ENCODE assay signal across 23 mouse cellular contexts in the genomic region with DNA sequence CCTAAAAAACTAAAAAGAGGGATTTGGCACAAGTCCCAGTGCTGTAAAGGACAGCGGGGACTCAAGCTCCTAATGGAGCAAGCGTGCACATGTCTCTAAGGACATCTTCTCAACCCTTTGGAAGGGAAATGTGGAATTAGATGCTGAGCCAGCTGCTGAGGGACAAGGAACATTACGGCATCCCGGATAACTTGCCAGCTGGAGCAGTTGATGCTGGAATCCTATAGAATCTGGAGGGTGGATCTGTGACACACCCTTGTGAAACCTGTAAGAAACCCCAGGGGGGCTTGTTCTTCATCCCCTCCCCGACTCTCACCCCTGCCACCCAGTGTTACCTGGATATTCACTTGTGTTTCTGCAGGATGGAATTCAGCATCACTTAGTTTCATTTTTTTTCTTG. TPM values are rescaled to one million over a fixed set of nuclear protein-coding genes. Genes with fewer than 3 reads are reported as not detected.
DNase-seq lines count a peak whose midpoint lies in the region; ATAC-seq and TF ChIP-seq lines count a peak whose summit lies in the region.
"Had no signal": no experiment of that assay in that cellular context is flagged by ENCODE, and none has a peak within 500 bp of the region (broad histone marks: within the 10 kb centered on the region; RNA-seq: fewer than 3 reads in every experiment).

No protein-coding gene starts in this region.

- TF ChIP-seq EP300 in heart, adult 2 months (IDR thresholded peaks at IDR 0.05; ENCODE audit: insufficient read depth, low read depth, low read length): no peak

- H3K79me2 ChIP-seq in heart, adult 2 months (replicated peaks; ENCODE audit: control insufficient read depth, insufficient read depth, low read length): no peaks in the 10 kb centered on the region

- no peak overlapping the region for H3K27ac ChIP-seq in embryonic facial prominence, embryonic 13.5 days
- no peak overlapping the region for H3K27ac ChIP-seq in embryonic facial prominence, embryonic 10.5 days (replicated peaks)
- H3K27ac ChIP-seq in heart, adult 2 months: no peak overlapping the region
- no peak overlapping the region for H3K27ac ChIP-seq in heart, embryonic 10.5 days
- H3K27ac ChIP-seq: embryonic facial prominence, embryonic 15.5 days; hindbrain, postnatal 0 days; limb, embryonic 13.5 days; liver, embryonic 14.5 days; midbrain, embryonic 13.5 days had no signal

- intact Hi-C loops in heart, adult 2 months (cut with DNase I): no loop called here
- intact Hi-C loops in gastrocnemius, postnatal 36 days (cut with DNase I): no loop called here

- H3K27me3 ChIP-seq in embryonic facial prominence, embryonic 13.5 days: no peaks in the 10 kb centered on the region
- peaks cover 22% of the 10 kb centered on the region for H3K27me3 ChIP-seq in embryonic facial prominence, embryonic 10.5 days (replicated peaks; ENCODE audit: low read depth, poor library complexity, severe bottlenecking)
- H3K27me3 ChIP-seq in heart, adult 2 months (ENCODE audit: control insufficient read depth, insufficient read depth, low read length): no peaks in the 10 kb centered on the region
- peaks cover 8% of the 10 kb centered on the region for H3K27me3 ChIP-seq in heart, embryonic 10.5 days (ENCODE audit: insufficient read depth, poor library complexity, severe bottlenecking)
- H3K27me3 ChIP-seq: embryonic facial prominence, embryonic 15.5 days; limb, embryonic 13.5 days had no signal

- DNase-seq in embryonic facial prominence, embryonic 10.5 days (ENCODE audit: low spot score): no peak
- DNase-seq in heart, adult 2 months: peak; percentile 20 to 22
- DNase-seq in heart, embryonic 10.5 days (ENCODE audit: low spot score): no peak
- DNase-seq in brain, adult 2 months (ENCODE audit: low read depth, low spot score): peak; percentile 15
- DNase-seq in gastrocnemius, postnatal 36 days: peak; percentile 11 to 23
- no peak for DNase-seq in adrenal gland, adult 2 months
- DNase-seq in layer of hippocampus, adult 8-10 months (ENCODE audit: low spot score in 2 of 2): no peak
- DNase-seq: adrenal gland, postnatal 36 days; cerebellum, adult 18-20 months; cerebellum, postnatal 25 days; kidney, adult 9 months; kidney, postnatal 14 days; lung, embryonic 14.5 days; lung, postnatal 36 days had no signal

- H3K36me3 ChIP-seq in embryonic facial prominence, embryonic 13.5 days: 0 out of 2 replicates have a peak, but pooled peaks cover 8% of the 10 kb centered on the region
- no peaks in the 10 kb centered on the region for H3K36me3 ChIP-seq in embryonic facial prominence, embryonic 10.5 days (replicated peaks)
- H3K36me3 ChIP-seq in heart, adult 2 months (ENCODE audit: control insufficient read depth, insufficient read depth, low read length): no peaks in the 10 kb centered on the region
- H3K36me3 ChIP-seq in heart, embryonic 10.5 days: no peaks in the 10 kb centered on the region
- H3K36me3 ChIP-seq: embryonic facial prominence, embryonic 15.5 days; limb, embryonic 13.5 days; midbrain, embryonic 13.5 days had no signal

- H3K9me3 ChIP-seq in embryonic facial prominence, embryonic 13.5 days: no peaks in the 10 kb centered on the region
- H3K9me3 ChIP-seq in embryonic facial prominence, embryonic 10.5 days: no peaks in the 10 kb centered on the region
- no peaks in the 10 kb centered on the region for H3K9me3 ChIP-seq in heart, embryonic 10.5 days
- H3K9me3 ChIP-seq: embryonic facial prominence, embryonic 15.5 days; limb, embryonic 13.5 days; midbrain, embryonic 13.5 days had no signal

- WGBS in embryonic facial prominence, embryonic 13.5 days: 64% methylated on average over 5 of the region's 5 CpGs
- 87% methylated on average over 5 of the region's 5 CpGs for WGBS in embryonic facial prominence, embryonic 10.5 days
- 67% methylated on average over 5 of the region's 5 CpGs for WGBS in heart, adult 2 months
- WGBS in heart, embryonic 10.5 days: 79% methylated on average over 5 of the region's 5 CpGs

- no peak for ATAC-seq in embryonic facial prominence, embryonic 13.5 days (ENCODE audit: insufficient number of reproducible peaks, insufficient read depth, low FRiP score, low TSS enrichment, low read depth)
- ATAC-seq: forebrain, embryonic 14.5 days; hindbrain, postnatal 0 days; intestine, embryonic 16.5 days; midbrain, embryonic 13.5 days had no signal

- no peak overlapping the region for H3K9ac ChIP-seq in embryonic facial prominence, embryonic 13.5 days
- no peak overlapping the region for H3K9ac ChIP-seq in heart, adult 2 months (ENCODE audit: low read depth, low read length)
- H3K9ac ChIP-seq: embryonic facial prominence, embryonic 15.5 days; limb, embryonic 13.5 days; liver, embryonic 14.5 days; lung, embryonic 14.5 days; midbrain, embryonic 13.5 days had no signal

- TF ChIP-seq POLR2A in heart, adult 2 months (IDR thresholded peaks at IDR 0.05; ENCODE audit: insufficient read depth, low read depth, low read length): no peak

- peak overlapping the region; percentile 12; the same call in 1 of the 2 replicates for H3K4me3 ChIP-seq in embryonic facial prominence, embryonic 13.5 days
- no peak overlapping the region for H3K4me3 ChIP-seq in embryonic facial prominence, embryonic 10.5 days
- H3K4me3 ChIP-seq in heart, adult 2 months: no peak overlapping the region
- no peak overlapping the region for H3K4me3 ChIP-seq in heart, embryonic 10.5 days
- H3K4me3 ChIP-seq: embryonic facial prominence, embryonic 15.5 days; limb, embryonic 13.5 days; megakaryocyte, embryonic 14.5 days; midbrain, embryonic 13.5 days had no signal

- no peak for TF ChIP-seq CTCF in heart, adult 2 months (IDR thresholded peaks at IDR 0.05)

- H3K4me2 ChIP-seq in embryonic facial prominence, embryonic 13.5 days: peak overlapping the region; percentile 1; the same call in 1 of the 2 replicates
- H3K4me2 ChIP-seq: embryonic facial prominence, embryonic 15.5 days; limb, embryonic 13.5 days; lung, embryonic 14.5 days; midbrain, embryonic 13.5 days had no signal

- H3K4me1 ChIP-seq in embryonic facial prominence, embryonic 13.5 days: peaks cover 28% of the 10 kb centered on the region
- peaks cover 24% of the 10 kb centered on the region for H3K4me1 ChIP-seq in embryonic facial prominence, embryonic 10.5 days
- H3K4me1 ChIP-seq in heart, adult 2 months (ENCODE audit: control insufficient read depth, insufficient read depth, low read length): no peaks in the 10 kb centered on the region
- peaks cover 19% of the 10 kb centered on the region for H3K4me1 ChIP-seq in heart, embryonic 10.5 days

RNA-seq across cellular contexts. Expression of a gene that starts 4.0 kb away (rescaled TPM):
- polyA plus RNA-seq in embryonic facial prominence, embryonic 13.5 days (2015; fragmentation: Nextera tagmentation; extraction: Ambion mirVana): 77.8 and 80.4 TPM in 2 replicates
- 4.2 and 10.2 TPM in 2 replicates for polyA plus RNA-seq in embryonic facial prominence, embryonic 10.5 days (2016; fragmentation: Nextera tagmentation; extraction: Ambion mirVana)
- under 1 TPM; 0.37 to 0.39 TPM for total RNA-seq in heart, adult 2 months (2021)
- polyA plus RNA-seq in heart, adult 2 months (2012; rRNA removed): 0.20 and 0.23 TPM in 2 replicates
- polyA plus RNA-seq in heart, embryonic 10.5 days (2016; fragmentation: Nextera tagmentation; extraction: Ambion mirVana): 1.8 and 4.0 TPM in 2 replicates
- total RNA-seq in gastrocnemius, postnatal 36 days (2021): under 1 TPM; 0.44 to 0.64 TPM
- 1 to 10 TPM; 3.7 to 6.9 TPM for total RNA-seq in adrenal gland, adult 2 months (2021)
- 2.8 and 3.2 TPM in 2 replicates for polyA plus RNA-seq in adrenal gland, adult 2 months (2012; rRNA removed)
- total RNA-seq in layer of hippocampus, adult 8-10 months (2022): under 1 TPM; 0.09 to 0.28 (median 0.15) TPM

Comparison
In these comparisons a context has a peak if more than half of its experiments do, and no peak if none do; other contexts are left out.
1. DNase-seq: peak in heart, adult 2 months (2 of 2), brain, adult 2 months (single experiment) and gastrocnemius, postnatal 36 days (2 of 2); none in embryonic facial prominence, embryonic 10.5 days (single experiment), heart, embryonic 10.5 days (single experiment), adrenal gland, adult 2 months (single experiment) and layer of hippocampus, adult 8-10 months (0 of 2).